Mouse (Mus musculus) midbrain, embryonic 16.5 days (tissue): Measurements from ENCODE around the gene Arhgap27. TPM values are rescaled to one million over a fixed set of nuclear protein-coding genes. Genes with fewer than 3 reads are reported as not detected.

Experiments
- ATAC-seq: fragments of 200-750 bp; cut with Nextera tagmentation; 2 replicates; pipeline ENCODE4 v1.8.0; 2017; ENCODE audit warnings: moderate TSS enrichment
- H3K27ac ChIP-seq: fragments of 300-500 bp; sonication (generic); 2 replicates; pipeline ENCODE4 v1.5.1; 2014; ENCODE audit warnings: mild to moderate bottlenecking, low read length, mixed read lengths
- H3K27me3 ChIP-seq: fragments of 300-500 bp; sonication (generic); 2 replicates; pipeline ENCODE4 v1.6.1; 2014; ENCODE audit warnings: low read depth, low read length, mixed read lengths; ENCODE audit not compliant: control insufficient read depth, insufficient read depth
- H3K36me3 ChIP-seq: fragments of 300-500 bp; sonication (generic); 2 replicates; pipeline ENCODE4 v1.6.1; 2014; ENCODE audit warnings: mild to moderate bottlenecking, low read length, moderate library complexity, mixed read lengths; ENCODE audit not compliant: control insufficient read depth, insufficient read depth
- H3K4me1 ChIP-seq: fragments of 300-500 bp; sonication (generic); 2 replicates; pipeline ENCODE4 v1.6.1; 2014; ENCODE audit warnings: mild to moderate bottlenecking, low read length, mixed read lengths; ENCODE audit not compliant: control insufficient read depth, insufficient read depth
- H3K4me2 ChIP-seq: fragments of 300-500 bp; sonication (generic); 2 replicates; pipeline ENCODE4 v1.6.1; 2014; ENCODE audit warnings: mild to moderate bottlenecking, low read length, mixed read lengths
- H3K4me3 ChIP-seq: fragments of 300-500 bp; sonication (generic); 2 replicates; pipeline ENCODE4 v1.5.1; 2014; ENCODE audit warnings: low read depth, mild to moderate bottlenecking, low read length, moderate library complexity, mixed read lengths
- H3K9ac ChIP-seq: fragments of 300-500 bp; sonication (generic); 2 replicates; pipeline ENCODE4 v1.6.1; 2014; ENCODE audit warnings: low read depth, low read length, mixed read lengths
- H3K9me3 ChIP-seq: fragments of 300-500 bp; sonication (generic); replicated peaks from 2 replicates; pipeline ENCODE4 v1.6.1; 2014; ENCODE audit warnings: mild to moderate bottlenecking, low read length, mixed read lengths; ENCODE audit not compliant: control insufficient read depth, poor library complexity, severe bottlenecking
- WGBS: fragments of 180-500 bp; shearing (Covaris S2); extraction: QIAGEN DNeasy Blood & Tissue Kit; methylation state at CpG from one replicate; pipeline ENCODE4 v1.1.7; 2014; 5-methylcytosine and 5-hydroxymethylcytosine counted together
- polyA plus RNA-seq: library from polyadenylated mRNA; unstranded; fragments of >200 nt; fragmentation: Nextera tagmentation; extraction: Ambion mirVana; gene quantifications from 2 replicates; pipeline ENCODE4 v1.2.1, GENCODE M21; 2015

The Arhgap27 gene
- polyA plus RNA-seq, 1 experiment from 2014 or later, result 4.4 TPM

DNA sequence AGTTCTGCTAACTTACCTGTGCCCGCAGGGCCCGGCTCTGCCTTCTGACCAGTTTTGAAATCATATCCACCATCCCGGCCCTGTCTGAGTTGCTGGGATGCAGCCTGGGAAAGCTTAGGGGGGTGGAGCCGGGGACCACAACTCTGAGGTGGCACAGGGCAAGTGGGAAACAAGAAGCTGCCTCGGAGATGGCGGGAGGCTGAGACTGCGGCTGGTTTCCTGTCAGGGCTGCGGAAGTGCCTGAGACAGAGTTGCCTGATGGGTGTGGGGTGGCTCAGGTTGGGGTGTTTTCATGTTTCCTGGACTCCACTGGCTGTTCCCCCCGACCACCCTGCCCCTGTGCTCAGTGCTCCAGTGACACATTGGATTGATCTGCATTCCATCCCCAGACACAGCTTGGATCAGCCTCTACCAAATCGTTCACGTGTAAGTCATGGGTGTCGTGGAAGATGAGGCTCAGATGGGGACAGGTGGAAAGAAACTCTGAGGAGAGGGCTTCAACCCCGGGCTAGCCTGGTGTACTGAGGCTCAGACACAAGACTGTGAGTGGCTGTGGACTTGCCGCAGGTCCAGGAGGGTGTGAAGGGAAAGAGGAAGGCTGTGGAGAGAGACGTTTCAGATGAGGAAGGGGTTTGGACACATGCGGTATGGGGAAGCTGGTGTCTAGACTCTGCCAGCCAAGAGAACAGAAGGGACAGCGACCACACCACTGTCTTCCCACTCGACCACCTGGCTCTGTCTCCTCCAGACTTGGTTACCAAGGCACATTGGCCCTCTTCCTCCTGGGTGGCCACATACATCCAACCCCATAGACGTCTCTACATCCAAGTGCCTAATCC is 18.8 kb downstream of the Arhgap27 start:
- Histone ChIP-seq H3K9ac (no peak overlapping the region), H3K4me2 (no peak overlapping the region), H3K27me3 (no peaks in the 10 kb centered on the region), H3K36me3 (no peaks in the 10 kb centered on the region), H3K4me1 (no peaks in the 10 kb centered on the region), H3K9me3 (no peaks in the 10 kb centered on the region), H3K27ac (no peak overlapping the region), H3K4me3 (no peak overlapping the region)
- WGBS, result 79% methylated on average over 19 of the region's 19 CpGs
- no peak for ATAC-seq

DNA sequence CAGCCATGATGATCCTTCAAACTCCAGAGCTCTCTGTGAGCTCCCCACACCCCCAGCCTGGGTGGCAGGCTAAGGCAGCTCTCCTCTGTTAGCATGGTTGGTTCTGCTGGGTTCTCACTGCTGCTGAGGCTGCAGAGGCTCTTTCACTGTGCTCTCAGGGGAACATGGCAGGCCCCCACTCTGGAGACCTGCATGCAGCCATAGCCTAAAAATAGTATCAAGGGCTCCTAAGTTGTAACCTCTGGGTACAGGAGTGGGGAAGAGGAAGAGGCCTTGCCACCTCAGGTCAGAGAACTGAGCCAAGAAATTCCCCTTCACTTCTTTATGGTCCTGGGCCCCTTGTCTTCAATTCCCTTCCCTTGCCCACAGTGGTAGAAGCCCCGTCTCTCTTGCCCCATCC is 19.6 kb downstream of the Arhgap27 start:
- no peaks in the 10 kb centered on the region for H3K27me3 ChIP-seq
- no peak overlapping the region for H3K4me2 ChIP-seq
- no peak for ATAC-seq
- H3K27ac ChIP-seq, result no peak overlapping the region
- H3K4me1 ChIP-seq, result no peaks in the 10 kb centered on the region
- WGBS, result 81% methylated on average over 1 of the region's 1 CpGs
- H3K9ac ChIP-seq, result no peak overlapping the region
- no peaks in the 10 kb centered on the region for H3K9me3 ChIP-seq
- no peaks in the 10 kb centered on the region for H3K36me3 ChIP-seq
- no peak overlapping the region for H3K4me3 ChIP-seq

DNA sequence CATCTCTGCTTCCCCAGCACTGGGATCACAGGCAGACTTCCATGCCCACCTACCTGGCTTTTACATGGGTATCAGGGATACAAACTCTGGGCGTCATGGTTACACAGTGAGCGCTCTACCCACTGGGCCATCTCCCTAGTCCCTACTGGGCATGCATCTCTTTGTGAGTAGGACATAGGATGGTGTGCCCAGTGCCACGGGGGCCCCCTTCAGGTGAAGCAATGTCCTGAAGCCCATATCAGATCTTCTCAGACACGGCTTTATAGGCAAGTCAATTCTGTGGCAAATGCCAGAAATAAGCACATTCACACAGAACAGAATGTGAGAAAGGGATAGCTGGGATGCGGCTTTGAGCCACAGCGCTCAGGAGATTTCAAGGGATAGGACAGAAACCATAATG is 20.4 kb downstream of the Arhgap27 start:
- ATAC-seq, result no peak
- 90% methylated on average over 6 of the region's 6 CpGs for WGBS
- no peak overlapping the region for H3K9ac ChIP-seq

DNA sequence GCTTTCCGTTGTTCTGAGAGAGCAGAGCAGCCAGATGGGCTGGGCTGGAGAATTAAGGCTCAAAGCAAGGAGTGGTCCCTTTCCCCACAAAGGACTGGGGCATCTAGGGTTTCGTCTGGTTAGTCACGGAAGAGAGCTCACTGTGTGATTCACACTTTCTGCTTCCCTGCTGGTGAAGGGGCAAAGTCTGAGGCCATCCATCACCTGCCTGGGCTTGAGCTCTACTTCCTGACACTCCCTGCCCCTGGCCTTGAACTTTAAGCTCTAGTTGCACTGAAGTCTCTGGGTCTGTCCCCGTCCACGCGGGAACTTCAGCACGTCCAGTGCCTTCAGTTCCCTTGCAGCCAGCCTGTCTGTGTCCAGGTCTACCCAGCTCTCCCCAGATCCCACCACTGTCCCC is 22.8 kb downstream of the Arhgap27 start:
- ATAC-seq, result no peak
- Histone ChIP-seq H3K9me3 (no peaks in the 10 kb centered on the region), H3K4me3 (no peak overlapping the region), H3K27me3 (no peaks in the 10 kb centered on the region), H3K4me1 (no peaks in the 10 kb centered on the region), H3K36me3 (no peaks in the 10 kb centered on the region), H3K4me2 (no peak overlapping the region), H3K27ac (no peak overlapping the region), H3K9ac (no peak overlapping the region)
- WGBS, result 52% methylated on average over 7 of the region's 7 CpGs

More for the DNA sequence above, 20.4 kb downstream of the Arhgap27 start:
- H3K4me2 ChIP-seq, result no peak overlapping the region
- no peaks in the 10 kb centered on the region for H3K27me3 ChIP-seq
- H3K4me1 ChIP-seq, result no peaks in the 10 kb centered on the region
- H3K36me3 ChIP-seq, result no peaks in the 10 kb centered on the region
- no peak overlapping the region for H3K4me3 ChIP-seq
- H3K27ac ChIP-seq, result no peak overlapping the region
- no peaks in the 10 kb centered on the region for H3K9me3 ChIP-seq

DNA sequence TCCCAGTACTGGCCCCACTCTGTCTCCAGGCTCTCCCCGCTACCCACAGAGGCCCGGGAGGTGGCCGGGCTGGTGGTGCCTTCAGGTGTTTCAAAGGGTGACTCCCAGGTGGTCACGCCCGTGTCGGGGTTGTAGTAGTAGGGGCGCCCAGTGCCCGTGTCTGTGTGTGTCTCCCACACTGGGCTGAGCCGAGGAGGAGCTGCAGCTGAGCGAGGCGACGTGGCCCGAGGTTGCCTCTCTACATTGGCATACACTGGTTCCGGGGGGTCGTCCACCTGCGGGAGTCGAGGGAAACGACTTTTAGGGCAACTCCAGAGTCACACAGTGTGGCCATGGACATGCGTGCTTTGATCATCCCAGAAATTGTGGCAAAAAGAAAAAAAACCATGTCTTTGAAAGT is 23.4 kb downstream of the Arhgap27 start:
- peak overlapping the region; percentile 12; the same call in 1 of the 2 replicates for H3K4me3 ChIP-seq
- no peaks in the 10 kb centered on the region for H3K4me1 ChIP-seq
- H3K27me3 ChIP-seq, result no peaks in the 10 kb centered on the region
- peak overlapping the region; percentile 45 for H3K4me2 ChIP-seq
- H3K36me3 ChIP-seq, result no peaks in the 10 kb centered on the region
- H3K9ac ChIP-seq, result no peak overlapping the region
- ATAC-seq, result no peak
- no peaks in the 10 kb centered on the region for H3K9me3 ChIP-seq
- 64% methylated on average over 19 of the region's 19 CpGs for WGBS
- no peak overlapping the region for H3K27ac ChIP-seq

DNA sequence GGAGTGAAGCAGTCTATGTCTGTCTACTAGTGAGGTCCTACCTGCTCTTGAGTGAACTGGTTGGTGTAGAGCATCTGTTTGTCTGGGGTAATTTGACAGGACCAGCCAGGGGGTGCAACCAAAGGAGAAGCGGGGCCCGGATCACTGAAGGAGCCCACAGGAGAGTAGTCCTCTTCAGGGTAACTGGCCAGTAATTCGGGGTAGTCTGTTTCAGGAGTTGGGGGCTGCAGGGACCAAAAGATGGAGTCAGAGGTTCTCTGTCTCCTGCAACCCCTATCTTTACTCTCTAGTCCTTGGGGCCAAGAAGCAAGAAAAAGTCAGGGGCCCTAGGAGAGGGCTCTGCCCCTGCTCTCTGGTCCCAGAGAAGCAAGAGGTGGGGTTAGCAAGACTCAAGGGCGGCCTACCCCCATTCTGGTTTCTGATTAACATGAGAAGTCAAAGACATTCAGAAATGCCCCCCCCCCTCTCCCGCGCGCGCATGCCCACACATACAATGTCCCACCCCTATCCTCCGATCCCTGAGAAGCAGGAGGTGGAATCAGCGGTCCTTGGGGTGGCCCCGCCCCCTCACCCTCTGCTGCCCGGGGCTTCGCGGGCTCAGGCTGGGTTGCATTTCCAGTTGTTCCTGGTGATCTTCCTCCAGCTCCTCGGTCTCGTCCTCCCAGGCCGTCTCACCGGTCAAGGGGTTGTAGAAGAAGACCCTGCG is 23.9 kb downstream of the Arhgap27 start:
- Histone ChIP-seq H3K27ac (no peak overlapping the region), H3K9me3 (no peaks in the 10 kb centered on the region), H3K4me3 (peak overlapping the region; percentile 12), H3K27me3 (peaks cover 5% of the 10 kb centered on the region), H3K4me1 (no peaks in the 10 kb centered on the region), H3K4me2 (peak overlapping the region; percentile 45), H3K9ac (no peak overlapping the region), H3K36me3 (no peaks in the 10 kb centered on the region)
- WGBS, result 48% methylated on average over 18 of the region's 19 CpGs
- no peak for ATAC-seq

DNA sequence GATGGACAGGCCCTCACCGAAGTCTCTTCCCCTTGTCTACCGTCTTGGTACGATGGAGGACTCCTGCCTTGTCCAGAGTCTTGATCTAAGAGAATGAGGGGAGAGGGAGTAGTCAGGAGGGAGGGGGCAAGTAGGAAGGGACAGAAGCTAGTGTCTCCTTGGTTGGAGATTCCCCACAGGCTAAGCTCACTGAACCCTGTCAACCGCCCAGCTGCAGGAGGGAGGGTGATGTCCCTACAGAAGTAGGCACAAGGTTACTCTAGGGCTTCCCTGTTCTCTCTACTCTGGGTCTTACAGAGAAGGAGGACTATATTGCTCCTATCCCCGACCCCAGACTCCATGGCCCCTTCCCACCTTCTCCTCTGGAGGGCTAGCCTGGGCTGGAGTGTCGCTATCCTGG is 24.8 kb downstream of the Arhgap27 start:
- Histone ChIP-seq H3K4me2 (no peak overlapping the region), H3K4me3 (no peak overlapping the region), H3K9ac (no peak overlapping the region), H3K4me1 (no peaks in the 10 kb centered on the region), H3K27me3 (peaks cover 14% of the 10 kb centered on the region), H3K27ac (no peak overlapping the region), H3K36me3 (no peaks in the 10 kb centered on the region), H3K9me3 (no peaks in the 10 kb centered on the region)
- ATAC-seq, result no peak
- 97% methylated on average over 6 of the region's 6 CpGs for WGBS

DNA sequence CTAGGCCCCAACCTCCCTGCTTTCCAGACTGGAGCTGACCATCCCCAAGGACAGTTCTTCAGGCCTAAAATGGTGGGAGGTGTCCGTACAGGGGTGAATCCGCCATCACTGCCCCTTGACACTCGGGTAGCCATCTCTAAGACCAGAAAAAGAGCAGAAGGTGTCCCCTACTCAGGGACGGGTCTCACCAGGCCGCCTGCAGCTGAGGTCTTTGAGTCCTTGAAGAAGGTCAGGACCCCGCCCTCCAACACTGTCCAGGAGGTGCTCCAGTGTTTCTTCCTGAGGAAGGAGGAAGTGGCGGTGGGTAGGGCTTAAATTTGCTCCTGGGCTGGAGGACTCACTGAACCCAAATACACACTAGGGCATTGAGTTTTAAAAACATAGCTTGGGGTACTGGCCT is 25.4 kb downstream of the Arhgap27 start:
- Histone ChIP-seq H3K4me2 (no peak overlapping the region), H3K4me1 (no peaks in the 10 kb centered on the region)
- WGBS, result 85% methylated on average over 7 of the region's 7 CpGs

DNA sequence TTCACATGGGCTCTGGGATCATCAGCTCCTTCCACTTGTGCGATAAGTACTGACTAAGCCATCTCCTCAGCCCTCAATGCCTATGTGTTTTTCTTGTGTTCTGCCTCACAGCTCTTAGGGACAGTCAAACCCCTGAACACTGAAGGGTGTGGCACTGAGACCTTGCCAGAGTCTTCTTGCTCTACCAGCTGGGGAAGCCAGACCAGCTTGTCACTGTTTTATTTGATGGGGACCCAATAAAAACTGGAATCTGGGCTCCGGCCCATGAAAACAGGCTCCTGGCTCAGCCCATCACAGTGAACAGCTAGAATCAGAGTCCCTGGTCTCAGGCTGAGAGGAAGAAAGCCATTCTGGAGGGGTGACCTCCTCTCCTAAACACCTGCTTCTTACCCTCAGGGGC is 26.3 kb downstream of the Arhgap27 start:
- Histone ChIP-seq H3K36me3 (no peaks in the 10 kb centered on the region), H3K27me3 (peaks cover 17% of the 10 kb centered on the region), H3K9me3 (no peaks in the 10 kb centered on the region), H3K4me2 (no peak overlapping the region), H3K4me1 (no peaks in the 10 kb centered on the region; the same call in 1 of the 2 replicates), H3K9ac (no peak overlapping the region), H3K4me3 (no peak overlapping the region), H3K27ac (no peak overlapping the region)
- ATAC-seq, result no peak
- WGBS, result 92% methylated on average over 2 of the region's 2 CpGs

More for the DNA sequence above, 25.4 kb downstream of the Arhgap27 start:
- Histone ChIP-seq H3K9me3 (no peaks in the 10 kb centered on the region), H3K27me3 (peaks cover 14% of the 10 kb centered on the region), H3K36me3 (no peaks in the 10 kb centered on the region), H3K9ac (no peak overlapping the region), H3K27ac (no peak overlapping the region), H3K4me3 (no peak overlapping the region)
- no peak for ATAC-seq
